Mouse (Mus musculus): ENCODE measurements around the gene Fam110a. TPM values are rescaled to one million over a fixed set of nuclear protein-coding genes. Genes with fewer than 3 reads are reported as not detected.
A peak's percentile ranks its signal among the peaks of the same experiment; 100 is the strongest.

Gene Fam110a
- total RNA-seq, 2 experiments from 2014 or later = 7.0 to 9.7 TPM

- DNase-seq = no peak
Measured at GRCm38 (mm10) chr2:151971748-151972147, 8.3 kb downstream of the Fam110a start.

DNA sequence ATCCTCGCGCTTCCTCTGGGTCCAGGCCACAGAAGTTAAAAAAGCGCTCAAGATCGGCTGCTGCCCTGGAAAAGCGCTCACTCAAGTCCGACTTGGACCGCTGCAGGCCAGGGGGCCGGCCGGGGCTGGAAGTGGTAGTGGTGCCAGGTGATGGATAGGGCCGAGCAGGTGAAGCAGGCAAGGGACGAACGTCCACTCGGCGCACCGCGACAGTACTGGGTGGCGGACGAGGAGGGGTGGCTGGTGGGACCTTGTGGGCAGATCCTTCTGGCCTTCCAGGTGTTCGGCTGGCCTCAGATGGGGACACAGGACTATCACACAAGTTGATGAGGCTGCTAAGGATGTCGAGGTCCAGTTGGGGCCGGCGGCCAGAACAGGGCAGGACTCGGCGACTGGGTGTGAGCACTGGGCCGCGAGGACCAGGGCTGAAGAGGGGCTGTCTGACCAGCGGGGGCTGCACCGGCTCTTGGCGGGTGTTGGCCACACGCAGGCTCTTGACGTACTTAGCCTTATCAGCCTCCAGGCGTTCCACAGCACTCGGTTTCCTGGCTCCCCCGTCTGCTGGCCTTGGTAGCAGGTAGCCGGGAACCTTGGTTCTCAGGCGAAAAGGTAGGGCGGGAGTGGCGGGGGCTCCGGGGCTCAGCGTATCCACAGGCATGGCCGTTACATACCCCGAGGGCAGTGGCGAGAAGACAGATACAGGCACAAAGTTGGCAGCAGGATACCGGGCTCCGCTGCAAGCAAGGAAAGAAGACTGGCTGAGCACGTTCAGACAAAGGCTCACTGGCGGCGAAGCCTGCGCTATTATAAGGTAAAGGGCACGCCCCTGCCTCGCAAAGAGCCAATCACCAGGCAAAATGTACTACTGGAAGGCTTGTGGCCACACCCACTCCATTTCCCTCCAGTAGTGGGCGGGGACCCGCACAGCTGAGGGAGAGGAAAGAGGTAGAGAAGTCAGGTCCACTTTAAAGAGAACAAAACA lies 9.5 kb downstream of the Fam110a start:
- DNase-seq = peak; percentile 83

DNA sequence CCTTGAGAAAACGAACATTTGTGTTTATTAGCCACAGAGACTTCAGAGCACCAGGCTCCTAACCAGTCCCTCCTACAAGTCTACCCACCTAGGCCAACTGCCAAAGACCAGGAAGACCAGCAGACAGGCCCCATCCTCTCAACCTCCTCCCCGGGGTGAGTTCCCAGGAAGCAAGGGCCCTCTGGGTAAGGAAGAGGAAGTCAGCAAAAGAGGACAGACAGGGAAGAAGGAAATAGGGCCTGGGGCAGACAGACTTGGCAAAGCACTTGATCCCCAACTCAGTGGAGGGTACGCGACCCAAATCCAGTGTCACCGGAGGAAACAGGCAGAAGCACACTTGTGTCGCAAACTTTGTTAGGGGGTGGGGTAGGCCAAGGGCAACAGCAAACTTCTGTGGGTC lies 10.6 kb downstream of the Fam110a start:
- no peak for DNase-seq

DNA sequence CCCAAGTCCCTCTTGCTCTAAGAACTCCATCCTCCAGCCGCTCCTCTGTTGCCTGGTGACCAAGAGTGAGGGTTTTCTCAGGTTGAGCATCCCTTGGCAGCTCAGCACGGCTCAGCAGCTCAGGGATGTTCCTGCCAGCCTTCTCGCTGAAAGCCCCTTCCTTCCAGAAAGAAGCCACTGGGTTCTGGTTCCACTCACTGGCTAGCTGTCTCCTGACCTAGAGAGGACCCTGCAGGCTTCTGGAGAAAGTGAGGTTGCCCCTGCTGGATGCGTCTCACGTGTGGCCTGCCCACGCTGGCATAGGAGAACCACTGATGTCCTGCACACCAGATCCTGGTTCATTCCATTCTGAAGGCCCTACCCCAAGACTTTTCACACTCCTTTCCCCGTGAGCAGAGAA lies 11.0 kb downstream of the Fam110a start:
- DNase-seq = no peak

- peak; percentile 20 for DNase-seq
Measured at GRCm38 (mm10) chr2:151968451-151968850, 11.6 kb downstream of the Fam110a start.

DNA sequence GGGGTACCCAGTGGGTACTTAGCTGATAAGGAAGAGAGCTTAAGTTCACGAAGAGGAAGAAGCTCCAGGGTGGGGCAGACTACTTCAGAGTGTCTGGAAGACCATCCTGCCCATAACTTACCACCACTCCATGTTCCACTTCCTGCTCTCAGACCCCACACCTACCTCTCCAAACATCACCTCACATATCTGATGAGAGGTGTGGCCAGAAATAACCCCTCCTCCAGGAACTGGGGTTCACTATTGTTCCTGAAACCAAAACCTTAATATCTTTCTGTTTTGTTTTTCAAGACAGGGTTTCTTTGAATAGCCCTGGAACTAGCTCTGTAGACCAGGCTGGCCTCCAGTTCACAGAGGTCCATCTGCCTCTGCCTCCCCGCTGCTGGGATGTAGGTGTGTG lies 12.2 kb downstream of the Fam110a start:
- DNase-seq = no peak

GRCm38 (mm10) chr2:151967176-151967750 lies 12.8 kb downstream of the Fam110a start:
- no peak for DNase-seq

DNA sequence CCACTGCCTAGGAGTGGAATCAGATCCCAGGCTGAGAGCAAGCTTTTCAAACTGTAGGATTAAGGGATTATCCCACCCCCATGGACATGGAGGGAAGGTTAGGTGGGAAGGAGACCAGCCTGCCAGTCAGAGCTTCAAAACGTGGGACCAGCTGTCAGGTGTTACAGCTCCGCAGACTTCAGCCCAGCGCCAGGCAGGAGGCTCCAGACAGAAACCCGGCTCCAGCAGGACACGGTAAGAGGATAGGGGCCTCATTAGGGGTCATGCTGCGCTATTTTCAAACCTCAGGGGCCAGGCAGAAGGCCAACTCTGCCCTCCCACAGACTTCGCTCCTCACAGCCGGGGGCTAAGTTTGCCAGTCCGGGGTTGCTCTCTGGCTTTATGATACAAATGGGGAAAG lies 16.0 kb downstream of the Fam110a start:
- no peak for DNase-seq

DNA sequence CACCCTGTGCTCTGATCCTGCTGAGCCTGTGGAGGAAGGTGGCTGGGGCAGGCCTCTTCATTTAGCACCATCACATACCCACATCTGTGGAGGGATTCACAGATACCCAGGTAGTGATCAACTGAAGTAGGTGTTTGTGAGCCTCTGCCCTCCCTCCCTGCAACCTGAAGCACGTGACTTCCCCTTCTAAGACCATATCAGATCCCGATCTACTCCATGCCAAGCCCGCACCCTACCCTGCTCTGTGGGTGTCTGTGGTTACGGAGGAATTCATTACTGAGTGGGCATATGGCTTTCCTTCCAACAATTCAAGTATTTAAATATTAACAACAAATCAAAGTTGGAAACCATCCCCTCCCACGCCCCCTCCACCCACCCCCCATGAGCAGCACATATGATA lies 16.7 kb downstream of the Fam110a start:
- no peak for DNase-seq

DNA sequence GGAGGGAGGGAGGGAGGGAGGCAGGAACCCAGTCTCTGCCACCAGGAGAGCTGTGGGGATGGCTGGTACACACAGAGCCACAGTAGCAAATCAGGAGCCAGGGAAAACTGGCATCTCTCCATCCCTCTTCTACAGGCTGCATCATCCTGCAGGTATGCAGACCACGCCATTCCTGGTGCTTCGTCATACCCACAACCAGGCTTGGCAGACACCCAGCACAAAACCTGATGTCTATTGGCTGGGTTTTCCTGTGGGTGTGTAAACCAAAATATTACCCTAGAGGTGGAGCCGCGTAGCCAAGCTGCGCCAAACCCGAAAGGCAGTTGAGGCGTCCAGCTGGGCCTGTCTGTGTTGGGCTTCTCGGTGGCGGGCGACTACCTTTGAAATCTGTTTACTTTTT lies 17.5 kb downstream of the Fam110a start:
- DNase-seq = peak; percentile 38

DNA sequence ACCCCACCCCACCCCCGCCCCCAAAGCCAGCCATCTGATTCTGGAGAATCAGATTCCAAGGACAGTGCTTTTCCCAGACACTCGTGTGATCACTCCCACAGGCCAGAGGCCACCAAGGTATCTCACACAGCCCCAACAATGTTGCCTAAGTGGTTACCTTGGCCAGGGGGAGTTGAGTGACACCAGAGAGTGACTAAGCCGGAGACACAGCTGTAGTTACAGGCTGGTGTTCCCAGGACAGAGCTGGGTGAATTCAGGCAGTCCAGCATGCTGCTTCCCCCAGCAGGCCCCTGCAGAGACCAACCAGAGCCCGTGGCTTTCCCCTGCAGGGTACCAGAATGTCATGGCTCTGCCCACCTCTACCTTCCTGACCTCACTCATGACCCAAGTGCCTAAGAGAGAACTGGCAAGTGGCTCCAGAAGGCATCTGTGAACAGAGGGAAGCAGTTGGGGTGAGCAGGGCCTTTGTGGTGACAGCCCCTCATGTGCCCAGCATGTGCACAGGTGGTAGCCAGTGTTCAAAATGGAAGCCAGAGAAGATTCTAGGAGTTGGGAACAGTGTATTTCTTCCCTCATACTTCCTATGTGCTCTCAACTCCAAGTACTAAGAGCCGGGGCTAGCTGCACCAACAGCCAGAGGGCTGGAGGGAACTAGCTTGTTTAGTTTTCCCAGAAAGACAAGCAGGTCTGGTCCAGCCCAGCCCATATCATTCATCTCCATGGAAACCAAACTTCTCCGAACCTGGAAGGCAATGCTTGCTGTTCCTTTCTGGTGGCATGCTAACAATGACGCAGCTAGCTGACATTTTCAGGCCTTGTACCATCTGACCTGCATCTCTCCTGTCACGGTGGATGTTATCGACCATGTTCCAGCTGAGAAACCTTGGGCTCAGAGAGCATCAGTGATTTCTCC lies 18.5 kb downstream of the Fam110a start:
- DNase-seq = no peak

DNA sequence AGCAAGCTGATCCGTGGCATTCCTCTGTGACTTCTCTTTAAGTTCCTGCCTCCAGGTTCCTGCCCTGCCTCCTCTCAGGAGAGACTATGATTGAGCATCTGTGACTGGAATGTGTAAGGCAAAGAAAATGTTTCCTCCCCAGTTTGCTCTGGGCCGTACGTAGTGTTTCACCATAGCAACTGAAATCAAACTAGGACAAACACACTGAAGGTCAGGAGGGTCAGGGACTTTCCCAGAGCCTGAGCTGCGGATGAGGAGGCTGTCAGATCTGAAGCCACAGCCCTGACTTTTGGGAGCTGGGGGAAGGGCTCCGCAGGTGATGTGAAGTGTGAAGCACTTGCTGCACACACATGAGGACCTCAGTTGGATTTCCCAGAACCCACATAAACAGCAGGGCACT lies 20.7 kb downstream of the Fam110a start:
- DNase-seq = peak; percentile 55

- peak; percentile 24 for DNase-seq
Measured at GRCm38 (mm10) chr2:151956500-151957137, 23.4 kb downstream of the Fam110a start.

DNA sequence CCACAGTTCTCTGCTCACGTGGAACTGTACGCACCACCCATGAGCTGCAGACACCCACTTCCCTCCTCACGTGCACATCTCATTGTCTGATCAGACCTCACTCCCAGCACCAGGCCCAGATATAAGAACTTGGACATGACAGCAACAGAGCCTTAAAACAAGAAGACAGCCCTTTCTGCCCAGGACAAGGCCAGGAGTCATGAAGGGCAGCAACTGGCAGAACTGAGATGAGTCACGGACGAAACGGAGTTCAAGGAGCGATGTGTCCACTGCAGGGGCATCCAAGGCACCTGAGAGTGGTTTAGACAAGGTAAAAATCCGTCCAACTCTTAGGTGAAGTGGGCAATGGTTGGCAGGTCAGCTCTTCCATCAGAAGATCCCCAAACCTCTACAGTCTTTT lies 26.4 kb downstream of the Fam110a start:
- DNase-seq = no peak

GRCm38 (mm10) chr2:151949082-151949774 lies 30.8 kb downstream of the Fam110a start:
- no peak for DNase-seq

DNA sequence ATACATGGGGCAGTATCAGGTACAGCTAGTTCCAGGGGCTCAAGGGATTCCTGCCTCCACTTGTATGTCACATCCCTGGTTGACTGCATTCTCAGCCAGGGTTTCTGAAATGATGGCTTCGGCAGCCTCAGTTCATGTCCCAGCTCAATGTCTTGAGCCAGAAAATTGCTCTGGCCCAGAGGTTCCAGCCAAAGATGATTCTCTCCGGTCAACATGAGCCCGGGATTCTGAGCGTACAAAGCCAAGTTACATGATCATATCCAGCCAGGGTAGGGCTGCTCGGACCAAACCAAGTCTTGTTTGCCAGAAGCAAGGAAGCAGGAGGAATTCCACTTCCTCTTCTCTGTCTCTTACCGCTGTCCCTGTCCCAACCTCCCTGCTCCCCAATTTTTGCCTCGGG lies 31.7 kb downstream of the Fam110a start:
- DNase-seq = no peak

- no peak for DNase-seq
Measured at GRCm38 (mm10) chr2:151947617-151948016, 32.4 kb downstream of the Fam110a start.

- no peak for DNase-seq
Measured at GRCm38 (mm10) chr2:151944106-151944505, 35.9 kb downstream of the Fam110a start.

DNA sequence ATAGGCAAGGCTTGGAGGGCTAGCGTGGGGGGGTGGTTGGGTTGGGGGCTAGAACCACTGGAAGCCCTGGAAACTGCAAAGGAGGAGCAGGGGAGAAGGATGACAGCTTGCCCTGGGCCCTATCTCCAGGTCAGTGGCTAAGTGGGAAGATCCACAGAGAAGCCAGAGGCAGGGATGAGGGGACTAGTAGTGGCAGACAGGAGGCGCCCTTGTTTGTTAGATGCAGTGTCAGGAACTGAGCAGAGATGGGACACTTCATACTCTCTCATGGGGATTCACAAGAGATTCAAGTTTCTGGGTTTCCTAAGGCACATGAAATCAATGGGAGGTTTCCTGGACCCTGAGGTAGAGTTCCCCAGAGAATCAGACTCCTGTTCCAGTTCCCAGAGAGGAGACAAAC lies 38.8 kb downstream of the Fam110a start:
- peak; percentile 59 for DNase-seq

GRCm38 (mm10) chr2:151939651-151940420 lies 40.2 kb downstream of the Fam110a start:
- no peak for DNase-seq

DNA sequence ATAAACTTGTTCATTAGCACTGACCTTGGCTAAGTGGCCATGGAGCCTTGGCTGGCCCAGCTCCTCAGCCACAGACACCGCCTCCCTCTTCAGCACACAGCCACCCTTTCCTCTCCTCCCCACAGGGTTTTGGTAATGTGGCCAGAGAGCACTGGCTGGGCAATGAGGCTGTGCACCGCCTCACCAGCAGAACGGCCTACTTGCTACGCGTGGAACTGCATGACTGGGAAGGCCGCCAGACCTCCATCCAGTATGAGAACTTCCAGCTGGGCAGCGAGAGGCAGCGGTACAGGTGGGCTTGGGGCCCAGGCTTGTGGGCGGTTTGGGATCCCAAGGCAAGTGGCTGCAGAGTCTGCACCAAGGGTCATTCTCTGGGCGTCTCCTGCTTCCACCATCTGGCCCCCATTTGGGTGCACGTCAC lies 41.2 kb downstream of the Fam110a start:
- no peak for DNase-seq

All from adrenal gland, postnatal 10 days (tissue).